Mouse (Mus musculus) intestine, embryonic 16.5 days (tissue): ENCODE results near the gene Mettl7a3. TPM values are rescaled to one million over a fixed set of nuclear protein-coding genes. Genes with fewer than 3 reads are reported as not detected.

Experiments used
- polyA plus RNA-seq: library from polyadenylated mRNA; unstranded; fragments of >200 nt; fragmentation: Nextera tagmentation; extraction: Ambion mirVana; gene quantifications from 2 replicates; pipeline ENCODE4 v1.2.1, GENCODE M21; 2015

Gene Mettl7a3
- polyA plus RNA-seq, 1 experiment from 2014 or later, result not detected

Other genes with a start within 250 kb of the Mettl7a3 start
- gene Atf1, start 107.1 kb upstream of the Mettl7a3 start, polyA plus RNA-seq, result 32.7 and 36.4 TPM in 2 replicates
- gene Tmprss12, start 54.1 kb upstream of the Mettl7a3 start, polyA plus RNA-seq, result not detected in 2 replicates
- gene Mettl7a1, start 30.8 kb upstream of the Mettl7a3 start, polyA plus RNA-seq, result 5.9 and 7.4 TPM in 2 replicates
- not detected in 2 replicates for gene Methig1, start 18.2 kb downstream of the Mettl7a3 start, polyA plus RNA-seq
- not detected in 2 replicates for gene Mettl7a2, start 18.3 kb downstream of the Mettl7a3 start, polyA plus RNA-seq
- not detected in 2 replicates for gene Higd1c, start 29.6 kb downstream of the Mettl7a3 start, polyA plus RNA-seq
- gene Gm5475, start 87.2 kb downstream of the Mettl7a3 start, polyA plus RNA-seq, result 0.11 and 0.18 TPM in 2 replicates
- 40.7 and 47.2 TPM in 2 replicates for gene Slc11a2, start 90.1 kb downstream of the Mettl7a3 start, polyA plus RNA-seq
- gene Letmd1, start 134.1 kb downstream of the Mettl7a3 start, polyA plus RNA-seq, result 31.3 and 33.7 TPM in 2 replicates
- 5.8 and 5.9 TPM in 2 replicates for gene Csrnp2, start 160.6 kb downstream of the Mettl7a3 start, polyA plus RNA-seq
- gene Tfcp2, start 217.1 kb downstream of the Mettl7a3 start, polyA plus RNA-seq, result 13.5 and 13.8 TPM in 2 replicates